Mouse (Mus musculus) lung, embryonic 16.5 days (tissue): ENCODE measurements around the gene Tmem247. TPM values are rescaled to one million over a fixed set of nuclear protein-coding genes. Genes with fewer than 3 reads are reported as not detected.

ENCODE experiments used
- ATAC-seq: fragments of 200-750 bp; cut with Nextera tagmentation; 2 replicates; pipeline ENCODE4 v1.8.0; 2017; ENCODE audit warnings: low read depth, mild to moderate bottlenecking, moderate library complexity
- H3K27ac ChIP-seq: fragments of 300-500 bp; sonication (generic); 2 replicates; pipeline ENCODE4 v1.5.1; 2014; ENCODE audit warnings: mild to moderate bottlenecking, control low read depth, low read length
- H3K27me3 ChIP-seq: fragments of 300-500 bp; sonication (generic); 2 replicates; pipeline ENCODE4 v1.6.1; 2014; ENCODE audit warnings: low read depth, low read length, mixed read lengths; ENCODE audit not compliant: control insufficient read depth, insufficient read depth
- H3K36me3 ChIP-seq: fragments of 300-500 bp; sonication (generic); 2 replicates; pipeline ENCODE4 v1.6.1; 2014; ENCODE audit warnings: low read length; ENCODE audit not compliant: control insufficient read depth, insufficient read depth
- H3K4me1 ChIP-seq: fragments of 300-500 bp; sonication (generic); replicated peaks from 2 replicates; pipeline ENCODE4 v1.6.1; 2014; ENCODE audit warnings: low read length, mixed read lengths; ENCODE audit not compliant: control insufficient read depth, insufficient read depth
- H3K4me2 ChIP-seq: fragments of 300-500 bp; sonication (generic); 2 replicates; pipeline ENCODE4 v1.6.1; 2014; ENCODE audit warnings: low read depth, low read length, control low read depth
- H3K4me3 ChIP-seq: fragments of 300-500 bp; sonication (generic); 2 replicates; pipeline ENCODE4 v1.5.1; 2014; ENCODE audit warnings: mild to moderate bottlenecking, low read length, control low read depth
- H3K9ac ChIP-seq: fragments of 300-500 bp; sonication (generic); 2 replicates; pipeline ENCODE4 v1.6.1; 2014; ENCODE audit warnings: low read length, control low read depth
- H3K9me3 ChIP-seq: fragments of 300-500 bp; sonication (generic); 2 replicates; pipeline ENCODE4 v1.6.1; 2016; ENCODE audit warnings: low read length; ENCODE audit not compliant: control insufficient read depth
- WGBS: fragments of 180-500 bp; shearing (Covaris S2); extraction: QIAGEN DNeasy Blood & Tissue Kit; methylation state at CpG from one replicate; pipeline ENCODE4 v1.1.7; 2014; 5-methylcytosine and 5-hydroxymethylcytosine counted together
- polyA plus RNA-seq: library from polyadenylated mRNA; unstranded; fragments of >200 nt; fragmentation: Nextera tagmentation; extraction: Ambion mirVana; gene quantifications from 2 replicates; pipeline ENCODE4 v1.2.1, GENCODE M21; 2015

The Tmem247 gene
- polyA plus RNA-seq, 1 experiment from 2014 or later = not detected

DNA sequence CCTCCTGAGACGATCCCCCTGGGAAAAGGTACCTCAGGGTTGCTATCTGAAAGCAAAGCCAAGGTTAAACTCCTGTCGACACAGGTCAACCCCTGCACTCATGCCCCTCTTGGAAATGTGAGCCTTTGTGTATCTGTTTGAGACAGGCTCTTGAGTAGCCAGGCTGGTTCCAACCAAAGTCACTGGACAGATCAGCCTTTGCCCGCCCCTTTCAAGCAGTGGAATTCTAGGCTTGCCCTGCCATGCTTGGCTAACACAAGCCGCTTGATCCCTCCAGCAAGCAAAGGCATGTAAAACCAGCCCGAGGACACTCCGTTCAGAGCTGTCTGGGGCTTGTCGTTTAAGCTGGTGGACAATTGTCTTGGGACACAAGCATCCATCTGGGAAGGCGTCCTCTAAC, 8.8 kb upstream of the Tmem247 start:
- no peak overlapping the region for H3K9ac ChIP-seq
- H3K4me3 ChIP-seq = no peak overlapping the region
- no peak overlapping the region for H3K4me2 ChIP-seq
- 0 out of 2 replicates have a peak, but pooled peaks cover 2% of the 10 kb centered on the region for H3K27me3 ChIP-seq
- H3K9me3 ChIP-seq = no peaks in the 10 kb centered on the region
- 46% methylated on average over 8 of the region's 8 CpGs for WGBS
- H3K36me3 ChIP-seq = no peaks in the 10 kb centered on the region
- no peak overlapping the region for H3K27ac ChIP-seq
- peaks cover 16% of the 10 kb centered on the region for H3K4me1 ChIP-seq
- no peak for ATAC-seq

DNA sequence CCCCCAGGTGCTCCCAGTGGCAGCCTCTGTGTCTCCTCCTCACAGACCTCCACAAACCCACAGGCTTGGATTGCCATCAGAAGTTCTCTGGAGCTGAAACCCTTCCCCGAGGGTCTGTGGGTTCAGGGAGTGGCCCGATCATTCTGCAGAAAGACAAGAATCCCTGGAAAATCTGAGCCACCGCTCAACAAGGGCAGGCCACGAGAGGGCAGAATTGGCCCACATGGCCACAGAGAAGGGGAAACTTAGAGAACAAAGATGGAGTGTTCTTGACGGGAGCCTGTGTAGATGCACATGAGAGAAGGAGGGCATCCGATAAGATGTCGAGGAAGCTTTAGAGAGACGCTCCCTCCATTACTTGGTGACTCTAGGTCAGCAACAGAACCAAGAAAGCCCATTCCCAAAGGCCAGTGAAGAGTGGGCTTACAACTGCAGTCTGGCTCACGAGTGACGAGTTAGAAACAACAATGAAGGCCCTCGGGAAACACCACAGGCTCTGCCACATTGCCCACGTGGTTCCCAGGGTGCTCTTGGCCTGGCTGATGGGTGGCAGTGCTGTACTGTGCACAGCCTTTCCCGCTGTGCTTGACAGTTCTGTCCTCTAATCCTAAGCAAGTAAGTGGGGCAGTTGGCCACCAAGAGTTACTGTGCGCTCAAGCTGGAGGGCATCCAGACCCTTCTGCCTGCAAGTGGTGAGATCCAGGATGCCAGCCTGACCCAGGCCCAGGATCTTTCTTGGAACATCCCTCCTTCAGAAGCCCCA, 7.2 kb upstream of the Tmem247 start:
- 0 out of 2 replicates have a peak, but pooled peaks cover 2% of the 10 kb centered on the region for H3K27me3 ChIP-seq
- H3K9ac ChIP-seq = no peak overlapping the region
- H3K4me1 ChIP-seq = peaks cover 9% of the 10 kb centered on the region
- no peak overlapping the region for H3K4me3 ChIP-seq
- no peaks in the 10 kb centered on the region for H3K9me3 ChIP-seq
- 66% methylated on average over 14 of the region's 14 CpGs for WGBS
- no peak overlapping the region for H3K27ac ChIP-seq
- H3K36me3 ChIP-seq = no peaks in the 10 kb centered on the region
- ATAC-seq = no peak
- no peak overlapping the region for H3K4me2 ChIP-seq

DNA sequence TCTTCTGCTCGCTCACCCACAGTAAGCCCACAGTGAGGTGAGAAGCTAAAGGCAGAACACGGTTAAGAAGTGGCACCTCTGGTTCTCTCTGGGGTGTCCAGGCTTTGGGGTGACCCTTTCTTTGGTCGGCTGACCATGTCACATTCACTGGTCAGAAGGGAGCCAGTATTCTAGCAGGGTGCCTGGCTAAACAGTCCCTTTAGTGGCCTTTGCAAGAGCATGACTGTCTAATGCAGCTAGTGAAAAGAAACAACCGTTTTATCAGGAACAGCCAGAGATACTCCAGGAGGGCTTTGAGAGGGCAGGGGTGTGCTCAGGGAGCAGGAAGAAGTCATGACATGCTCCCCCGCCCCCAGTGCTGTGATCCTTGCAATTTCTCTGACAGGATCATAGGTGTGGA, 5.9 kb upstream of the Tmem247 start:
- no peak overlapping the region for H3K4me3 ChIP-seq
- no peak overlapping the region for H3K9ac ChIP-seq
- WGBS = 49% methylated on average over 5 of the region's 5 CpGs

DNA sequence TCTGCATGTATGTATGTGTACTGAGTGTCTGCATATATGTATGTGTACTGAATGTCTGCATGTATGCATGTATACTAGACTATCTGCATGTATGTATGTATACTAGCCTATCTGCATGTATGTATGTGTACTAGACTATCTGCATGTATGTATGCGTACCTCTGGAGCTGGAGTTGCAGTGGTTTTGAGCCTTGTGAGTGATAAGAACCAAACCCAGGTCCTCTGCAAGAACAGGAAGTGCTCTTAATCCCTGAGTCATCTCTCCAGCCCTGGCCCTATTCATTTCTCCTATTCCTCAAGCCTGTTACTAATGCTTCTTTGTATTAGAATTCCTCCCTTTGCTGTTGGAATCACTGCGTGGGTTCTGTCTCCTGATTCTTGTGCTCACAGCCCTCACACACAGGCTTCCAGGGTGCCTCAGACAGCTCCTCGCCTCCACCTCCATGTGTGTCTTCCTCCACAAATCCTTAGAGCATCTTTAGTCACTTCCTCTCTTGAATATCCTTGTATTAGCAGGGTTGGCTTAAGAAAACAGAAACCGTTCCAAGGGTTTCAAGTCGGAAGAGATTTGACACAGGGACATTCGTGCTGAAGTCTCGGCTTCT, 4.0 kb upstream of the Tmem247 start:
- Histone ChIP-seq H3K27ac (no peak overlapping the region), H3K4me3 (no peak overlapping the region), H3K9me3 (no peaks in the 10 kb centered on the region), H3K9ac (no peak overlapping the region), H3K4me2 (no peak overlapping the region), H3K27me3 (no peaks in the 10 kb centered on the region), H3K4me1 (no peaks in the 10 kb centered on the region), H3K36me3 (no peaks in the 10 kb centered on the region)
- no peak for ATAC-seq
- 75% methylated on average over 7 of the region's 7 CpGs for WGBS

More for the DNA sequence above, 5.9 kb upstream of the Tmem247 start:
- Histone ChIP-seq H3K4me2 (no peak overlapping the region), H3K36me3 (no peaks in the 10 kb centered on the region), H3K9me3 (no peaks in the 10 kb centered on the region), H3K27ac (no peak overlapping the region), H3K27me3 (0 out of 2 replicates have a peak, but pooled peaks cover 2% of the 10 kb centered on the region), H3K4me1 (no peaks in the 10 kb centered on the region)
- ATAC-seq = no peak

DNA sequence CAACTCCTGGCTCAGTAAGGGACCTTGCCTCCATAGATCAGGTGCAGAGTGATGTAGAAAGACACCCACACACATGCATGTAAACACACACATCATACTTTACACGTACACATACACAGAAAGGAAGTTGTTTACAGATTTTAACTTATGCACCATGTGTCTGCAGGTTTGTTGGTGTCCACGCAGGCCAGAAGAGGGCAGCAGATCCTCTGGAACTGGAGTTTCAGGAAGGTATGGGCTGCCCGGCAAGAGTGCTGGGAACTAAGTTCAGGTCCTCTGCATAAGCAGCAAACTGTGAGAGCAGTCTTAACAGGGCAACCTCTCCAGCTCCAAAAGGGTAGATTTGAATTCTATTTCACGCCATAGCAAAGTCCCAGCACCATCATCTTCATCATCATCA, 1.6 kb upstream of the Tmem247 start:
- Histone ChIP-seq H3K9me3 (peaks cover 3% of the 10 kb centered on the region; the same call in 1 of the 2 replicates), H3K36me3 (no peaks in the 10 kb centered on the region), H3K4me3 (no peak overlapping the region), H3K27ac (no peak overlapping the region), H3K4me2 (no peak overlapping the region), H3K4me1 (no peaks in the 10 kb centered on the region), H3K9ac (no peak overlapping the region), H3K27me3 (no peaks in the 10 kb centered on the region)
- WGBS = 75% methylated on average over 4 of the region's 4 CpGs
- ATAC-seq = no peak

DNA sequence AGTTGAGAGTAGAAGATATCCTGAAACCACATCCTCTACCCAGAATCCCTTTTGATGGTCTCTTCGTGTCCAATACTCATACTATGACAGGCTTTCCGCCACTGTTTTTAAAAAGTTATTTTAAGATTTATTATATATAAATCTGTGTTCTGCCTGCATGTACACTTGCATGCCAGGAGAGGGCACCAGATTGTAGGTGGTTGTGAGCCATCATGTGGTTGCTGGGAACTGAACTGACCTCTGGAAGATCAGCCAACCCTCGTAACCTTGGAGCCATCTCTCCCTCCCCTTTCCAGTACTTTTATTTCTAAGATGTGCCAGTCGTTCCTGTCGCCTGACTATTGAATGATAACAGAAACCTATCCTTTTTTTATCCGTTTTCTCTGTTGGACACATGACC, 1.6 kb downstream of the Tmem247 start:
- Histone ChIP-seq H3K27ac (no peak overlapping the region), H3K4me3 (no peak overlapping the region), H3K36me3 (no peaks in the 10 kb centered on the region), H3K4me1 (no peaks in the 10 kb centered on the region), H3K9me3 (peaks cover 3% of the 10 kb centered on the region; the same call in 1 of the 2 replicates), H3K27me3 (no peaks in the 10 kb centered on the region), H3K4me2 (no peak overlapping the region), H3K9ac (no peak overlapping the region)
- 62% methylated on average over 6 of the region's 6 CpGs for WGBS
- ATAC-seq = no peak

DNA sequence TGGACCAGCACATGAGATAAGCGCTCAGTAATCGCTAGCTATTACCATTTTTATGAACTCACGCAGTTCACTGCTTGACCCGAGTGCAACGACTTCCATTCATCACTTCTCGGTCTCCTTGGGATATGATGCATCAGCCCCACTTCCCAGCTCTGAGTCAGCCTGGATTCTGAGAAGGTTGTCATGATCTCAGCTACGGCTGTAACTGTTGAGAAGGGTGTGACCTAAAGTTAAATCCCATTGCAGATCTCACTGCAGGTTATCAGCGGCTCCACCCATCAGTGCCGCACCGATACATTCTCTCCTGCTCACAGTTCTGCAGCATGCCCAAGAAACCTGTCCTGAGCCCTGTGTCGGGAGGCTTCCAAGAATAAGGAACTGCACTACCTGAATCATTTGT, 2.6 kb downstream of the Tmem247 start:
- Histone ChIP-seq H3K36me3 (no peaks in the 10 kb centered on the region), H3K4me2 (no peak overlapping the region), H3K9me3 (peaks cover 3% of the 10 kb centered on the region; the same call in 1 of the 2 replicates), H3K27ac (no peak overlapping the region), H3K4me3 (no peak overlapping the region), H3K27me3 (no peaks in the 10 kb centered on the region), H3K9ac (no peak overlapping the region), H3K4me1 (no peaks in the 10 kb centered on the region)
- ATAC-seq = no peak
- 68% methylated on average over 11 of the region's 11 CpGs for WGBS

DNA sequence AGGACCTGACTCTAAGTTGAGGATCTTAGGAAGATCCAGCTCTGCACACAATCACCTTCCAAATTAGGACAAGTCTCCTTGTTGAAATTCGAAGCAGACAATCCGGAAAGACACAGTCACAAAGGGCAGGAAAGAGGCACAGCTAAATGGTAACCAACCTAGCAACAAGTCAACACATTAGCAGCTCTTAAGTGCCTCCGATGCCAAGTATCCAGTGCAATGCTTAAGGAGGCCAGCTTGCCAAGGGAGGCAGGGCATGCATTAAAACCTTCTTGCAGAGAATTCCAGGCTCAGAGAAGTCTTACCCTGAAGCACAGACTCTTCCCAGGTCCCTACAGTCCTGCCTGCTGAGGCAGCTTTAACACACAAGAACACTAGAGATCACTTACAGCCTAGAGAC, 7.5 kb downstream of the Tmem247 start:
- no peaks in the 10 kb centered on the region for H3K36me3 ChIP-seq
- no peak for ATAC-seq
- H3K4me1 ChIP-seq = peaks cover 3% of the 10 kb centered on the region; the same call in 1 of the 2 replicates
- no peak overlapping the region for H3K9ac ChIP-seq
- H3K27ac ChIP-seq = no peak overlapping the region
- H3K4me3 ChIP-seq = no peak overlapping the region
- no peak overlapping the region for H3K4me2 ChIP-seq
- no peaks in the 10 kb centered on the region for H3K27me3 ChIP-seq
- H3K9me3 ChIP-seq = 0 out of 2 replicates have a peak, but pooled peaks cover 8% of the 10 kb centered on the region
- WGBS = 69% methylated on average over 3 of the region's 3 CpGs

DNA sequence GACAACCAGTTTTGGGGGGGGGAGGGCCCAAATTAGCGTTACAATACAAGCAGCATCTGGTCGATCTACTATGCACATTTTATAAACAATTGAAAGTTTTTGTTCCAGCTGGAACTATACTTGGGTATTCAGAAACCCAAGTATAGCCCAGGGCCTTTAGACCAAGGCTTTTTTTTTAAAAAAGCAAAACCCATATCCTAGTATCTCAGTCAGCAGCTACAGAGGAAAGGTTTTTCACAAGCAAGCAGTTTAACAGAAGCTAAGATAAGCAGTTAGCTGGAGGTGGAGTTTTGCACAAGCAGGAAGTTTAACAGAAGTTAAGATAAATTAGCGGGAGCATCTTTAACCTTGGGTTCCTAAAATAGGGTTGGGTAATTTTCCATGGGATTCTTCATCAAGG, 9.7 kb downstream of the Tmem247 start:
- no peaks in the 10 kb centered on the region; the same call in 1 of the 2 replicates for H3K27me3 ChIP-seq
- no peak overlapping the region for H3K4me3 ChIP-seq
- no peak overlapping the region for H3K9ac ChIP-seq
- H3K4me1 ChIP-seq = peaks cover 3% of the 10 kb centered on the region; the same call in 1 of the 2 replicates
- no peaks in the 10 kb centered on the region for H3K36me3 ChIP-seq
- ATAC-seq = no peak
- no peak overlapping the region for H3K27ac ChIP-seq
- 0 out of 2 replicates have a peak, but pooled peaks cover 8% of the 10 kb centered on the region for H3K9me3 ChIP-seq
- H3K4me2 ChIP-seq = no peak overlapping the region
- 83% methylated on average over 3 of the region's 3 CpGs for WGBS
